Mouse (Mus musculus) brain, embryonic 18.5 days (tissue): ENCODE measurements at regions not wholly inside any gene's neighbourhood (a gene's known extent, or its start where the extent isn't known, plus 50 kb on each side); places are given as distances from the start of the nearest gene placed in this dataset.

ENCODE experiments used
- DNase-seq: peaks from one replicate; pipeline ENCODE4 v3.0.0-alpha.2; 2012; ENCODE audit warnings: low read depth, low spot score

- no peak for DNase-seq
These were observed 161.2 kb upstream of the Rreb1 start for GRCm38 (mm10) chr13:37617015-37617414.

- DNase-seq: no peak
These were observed 158.1 kb upstream of the Rreb1 start for GRCm38 (mm10) chr13:37619841-37620725.

GRCm38 (mm10) chr13:37621319-37622050, 156.7 kb upstream of the Rreb1 start:
- no peak for DNase-seq

- no peak for DNase-seq
These were observed 155.7 kb upstream of the Rreb1 start for GRCm38 (mm10) chr13:37622366-37623088.

GRCm38 (mm10) chr13:37624741-37625140, 153.5 kb upstream of the Rreb1 start:
- DNase-seq: no peak

- DNase-seq: no peak
These were observed 152.5 kb upstream of the Rreb1 start for GRCm38 (mm10) chr13:37625532-37626235.

- no peak for DNase-seq
These were observed 149.6 kb upstream of the Rreb1 start for GRCm38 (mm10) chr13:37628391-37629270.

- DNase-seq: no peak
These were observed 148.8 kb upstream of the Rreb1 start for GRCm38 (mm10) chr13:37629271-37629899.

- DNase-seq: no peak
These were observed 145.3 kb upstream of the Rreb1 start for GRCm38 (mm10) chr13:37632835-37633440.

- no peak for DNase-seq
These were observed 141.8 kb upstream of the Rreb1 start for GRCm38 (mm10) chr13:37636363-37636762.

- no peak for DNase-seq
These were observed 141.0 kb upstream of the Rreb1 start for GRCm38 (mm10) chr13:37637151-37637550.

- no peak for DNase-seq
These were observed 140.1 kb upstream of the Rreb1 start for GRCm38 (mm10) chr13:37638071-37638511.

GRCm38 (mm10) chr13:37642410-37643093, 135.6 kb upstream of the Rreb1 start:
- no peak for DNase-seq

- DNase-seq: no peak
These were observed 133.4 kb upstream of the Rreb1 start for GRCm38 (mm10) chr13:37644751-37645181.

GRCm38 (mm10) chr13:37649467-37650080, 128.6 kb upstream of the Rreb1 start:
- DNase-seq: no peak

GRCm38 (mm10) chr13:37651221-37651946, 126.8 kb upstream of the Rreb1 start:
- DNase-seq: no peak

- DNase-seq: no peak
These were observed 123.5 kb upstream of the Rreb1 start for GRCm38 (mm10) chr13:37654651-37655050.

- no peak for DNase-seq
These were observed 121.0 kb upstream of the Rreb1 start for GRCm38 (mm10) chr13:37657248-37657647.
